Mouse (Mus musculus) cerebellum, postnatal 14 days (tissue): Measurements from ENCODE around the gene Eif4a1.
A peak's percentile ranks its signal among the peaks of the same experiment; 100 is the strongest.
"Not testable (repeated sequence)": the region's sequence is repeated elsewhere in the genome, so short reads cannot be mapped to it uniquely, and the experiment has no call there.

Source experiments
- DNase-seq, 2 experiments: peaks; one replicate each; pipeline ENCODE4 v3.0.0; 2021; ENCODE audit warnings: mixed read lengths in 2 of 2

Eif4a1 gene

GRCm38 (mm10) chr11:69632284-69633089, 39.7 kb downstream of the Eif4a1 start, which contains the start of gene Fxr2:
TSS of gene Fxr2 (plus strand) at chr11:69632990.
- DNase-seq = peak; percentile 100

DNA sequence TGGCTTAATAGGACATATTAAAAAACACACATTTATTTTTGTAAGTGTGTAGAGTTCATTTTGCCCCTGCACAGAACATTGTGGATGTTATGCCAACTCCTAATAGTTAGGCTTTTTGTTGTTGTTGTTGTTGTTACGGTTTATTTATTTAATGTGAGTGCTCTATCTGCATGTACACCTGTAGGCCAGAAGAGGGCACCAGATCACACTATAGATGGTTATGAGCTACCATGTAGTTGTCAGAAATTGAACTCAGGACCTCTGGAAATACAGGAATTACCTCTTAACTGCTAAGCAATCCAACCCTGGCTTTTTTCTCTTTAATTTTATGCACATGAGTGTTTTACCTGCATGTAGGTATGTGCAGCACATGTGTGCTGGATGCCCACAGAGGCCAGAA, 42.4 kb downstream of the Eif4a1 start:
- DNase-seq = no peak

DNA sequence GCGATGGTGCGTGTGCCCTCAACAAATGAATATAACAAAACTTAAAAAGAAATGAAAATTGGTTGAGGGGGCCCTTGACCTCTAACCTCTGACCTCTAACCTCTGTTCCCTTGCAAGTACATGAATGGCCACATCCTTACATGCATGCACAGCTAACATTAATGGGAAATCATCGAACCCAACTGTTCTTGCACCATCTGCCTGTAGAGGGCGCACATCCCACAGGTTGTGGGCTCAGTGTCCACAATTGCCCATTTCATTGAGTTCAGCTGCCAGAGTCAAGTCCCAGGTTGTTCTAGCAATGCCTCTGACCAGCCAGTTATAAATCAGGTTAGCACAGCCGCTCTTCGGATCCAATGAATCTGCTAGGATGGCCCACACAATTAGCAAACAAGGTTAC, 43.9 kb downstream of the Eif4a1 start:
- DNase-seq = peak; percentile 92 to 94

DNA sequence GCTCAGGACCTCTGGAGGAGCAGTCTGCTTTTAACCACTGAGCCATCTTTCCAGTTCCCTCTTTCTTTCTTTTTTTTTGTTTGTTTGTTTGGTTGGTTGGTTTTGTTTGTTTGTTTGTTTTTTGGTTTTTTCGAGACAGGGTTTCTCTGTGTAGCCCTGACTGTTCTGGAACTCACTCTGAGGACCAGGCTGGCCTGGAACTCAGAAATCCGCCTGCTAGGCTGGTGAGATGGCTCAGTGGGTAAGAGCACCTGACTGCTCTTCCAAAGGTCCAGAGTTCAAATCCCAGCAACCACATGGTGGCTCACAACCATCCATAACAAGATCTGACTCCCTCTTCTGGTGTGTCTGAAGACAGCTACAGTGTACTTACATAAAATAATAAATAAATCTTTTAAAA, 47.9 kb downstream of the Eif4a1 start:
- not testable (repeated sequence) for DNase-seq

GRCm38 (mm10) chr11:69623006-69623405, 49.2 kb downstream of the Eif4a1 start:
- no peak for DNase-seq

GRCm38 (mm10) chr11:69622406-69622805, 49.8 kb downstream of the Eif4a1 start:
- peak; percentile 74 to 78 for DNase-seq

GRCm38 (mm10) chr11:69621571-69622268, 50.5 kb downstream of the Eif4a1 start, which contains the start of gene Sat2:
TSS of gene Sat2 (plus strand) at chr11:69622024.
- peak; percentile 82 to 83 for DNase-seq

DNA sequence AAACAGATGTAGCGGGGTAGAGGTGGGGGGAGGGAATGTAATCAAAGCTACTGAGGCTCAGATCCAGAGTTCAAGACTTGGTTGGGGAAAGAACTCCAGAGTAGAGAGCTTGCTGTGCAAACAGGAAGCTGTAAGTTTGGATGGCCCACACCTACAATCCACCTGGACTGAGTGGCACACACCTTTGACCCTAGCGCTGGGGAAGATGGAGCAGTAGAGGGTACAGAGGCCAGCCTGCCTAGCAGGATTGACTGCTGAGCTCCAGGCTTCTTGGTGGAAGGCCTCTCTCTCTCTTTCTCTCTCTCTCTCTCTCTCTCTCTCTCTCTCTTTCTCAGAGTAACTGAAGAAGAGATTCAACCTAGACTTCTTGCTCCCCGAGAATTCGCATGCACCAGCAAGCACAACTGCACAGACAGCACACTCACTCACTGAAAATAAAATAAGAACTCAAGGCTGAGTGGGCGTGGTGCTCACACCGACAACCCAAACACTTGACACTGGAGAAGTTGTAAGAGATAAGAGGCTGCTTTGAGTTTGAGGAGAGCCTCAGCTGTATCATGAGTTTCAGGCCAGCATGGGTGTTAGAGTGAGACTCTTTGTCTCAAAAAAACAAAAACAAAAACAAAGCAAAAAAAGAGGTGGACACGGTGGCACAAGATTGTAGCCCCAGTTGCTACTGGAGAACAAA, 51.7 kb downstream of the Eif4a1 start:
- no peak for DNase-seq

- DNase-seq = no peak
Measured at GRCm38 (mm10) chr11:69617805-69618204, 54.4 kb downstream of the Eif4a1 start, which contains the start of gene Shbg. TSS of gene Shbg (minus strand) at chr11:69617905.
